Mouse (Mus musculus) embryonic facial prominence, embryonic 11.5 days (tissue): ENCODE data around the gene Hhat. TPM values are rescaled to one million over a fixed set of nuclear protein-coding genes. Genes with fewer than 3 reads are reported as not detected.

Experiments used
- ATAC-seq: fragments of 200-750 bp; cut with Nextera tagmentation; replicated peaks from 2 replicates; pipeline ENCODE4 v1.8.0; 2017; ENCODE audit warnings: low read depth; ENCODE audit not compliant: insufficient number of reproducible peaks, low FRiP score, low TSS enrichment
- DNase-seq: peaks from one replicate; pipeline ENCODE4 v3.0.0-alpha.2; 2015; ENCODE audit warnings: low spot score
- H3K27ac ChIP-seq: fragments of 300-500 bp; sonication (generic); replicated peaks from 2 replicates; pipeline ENCODE4 v1.5.1; 2014; ENCODE audit warnings: mild to moderate bottlenecking, low read depth, low read length, control low read depth
- H3K27me3 ChIP-seq: fragments of 300-500 bp; sonication (generic); 2 replicates; pipeline ENCODE4 v1.6.1; 2014; ENCODE audit warnings: mild to moderate bottlenecking, low read length, moderate library complexity, mixed read lengths; ENCODE audit not compliant: control insufficient read depth, insufficient read depth
- H3K36me3 ChIP-seq: fragments of 300-500 bp; sonication (generic); replicated peaks from 2 replicates; pipeline ENCODE4 v1.6.1; 2014; ENCODE audit warnings: low read depth, mild to moderate bottlenecking, low read length, moderate library complexity, mixed read lengths; ENCODE audit not compliant: control insufficient read depth, insufficient read depth
- H3K4me1 ChIP-seq: fragments of 300-500 bp; sonication (generic); 2 replicates; pipeline ENCODE4 v1.6.1; 2014; ENCODE audit warnings: low read length, mixed read lengths; ENCODE audit not compliant: control insufficient read depth, insufficient read depth
- H3K4me2 ChIP-seq: fragments of 300-500 bp; sonication (generic); 2 replicates; pipeline ENCODE4 v1.6.1; 2014; ENCODE audit warnings: low read depth, mild to moderate bottlenecking, control low read depth, low read length, moderate library complexity
- H3K4me3 ChIP-seq: fragments of 300-500 bp; sonication (generic); 2 replicates; pipeline ENCODE4 v1.5.1; 2014; ENCODE audit warnings: low read depth, low read length, control low read depth
- H3K9ac ChIP-seq: fragments of 300-500 bp; sonication (generic); replicated peaks from 2 replicates; pipeline ENCODE4 v1.6.1; 2014; ENCODE audit warnings: mild to moderate bottlenecking, control low read depth, low read length
- H3K9me3 ChIP-seq: fragments of 300-500 bp; sonication (generic); replicated peaks from 2 replicates; pipeline ENCODE4 v1.6.1; 2016; ENCODE audit warnings: mild to moderate bottlenecking, low read length, inconsistent platforms, mixed read lengths; ENCODE audit not compliant: control insufficient read depth
- WGBS: fragments of 180-500 bp; shearing (Covaris S2); extraction: QIAGEN DNeasy Blood & Tissue Kit; methylation state at CpG from one replicate; pipeline ENCODE4 v1.1.7; 2014; 5-methylcytosine and 5-hydroxymethylcytosine counted together
- polyA plus RNA-seq: library from polyadenylated mRNA; unstranded; fragments of >200 nt; fragmentation: Nextera tagmentation; extraction: Ambion mirVana; gene quantifications from 2 replicates; pipeline ENCODE4 v1.2.1, GENCODE M21; 2014

The Hhat gene
- polyA plus RNA-seq, 1 experiment from 2014 or later = 9.1 TPM

DNA sequence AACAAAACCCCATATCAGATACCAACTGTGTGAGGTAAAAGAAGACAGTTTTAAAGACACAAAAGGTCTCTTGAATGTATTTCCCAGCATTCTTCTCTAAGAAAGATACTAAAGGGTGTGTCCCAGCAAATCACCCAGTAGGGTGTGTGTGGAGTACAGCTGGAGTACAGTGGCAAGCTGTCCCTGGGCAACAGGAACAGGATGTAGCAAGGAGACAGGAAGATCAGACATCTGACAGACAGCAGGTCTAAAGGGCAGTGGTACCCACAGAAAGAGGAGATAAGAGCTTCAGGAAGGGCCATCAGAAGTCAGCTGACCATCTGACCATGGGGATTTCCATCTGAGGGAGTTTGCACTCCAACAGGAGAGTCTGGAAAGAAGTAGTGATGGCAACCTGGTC is 185.7 kb downstream of the Hhat start:
- Histone ChIP-seq H3K9ac (no peak overlapping the region), H3K4me2 (no peak overlapping the region), H3K27ac (no peak overlapping the region), H3K9me3 (no peaks in the 10 kb centered on the region), H3K36me3 (no peaks in the 10 kb centered on the region), H3K4me1 (no peaks in the 10 kb centered on the region), H3K27me3 (no peaks in the 10 kb centered on the region), H3K4me3 (no peak overlapping the region)
- no peak for DNase-seq
- no peak for ATAC-seq

DNA sequence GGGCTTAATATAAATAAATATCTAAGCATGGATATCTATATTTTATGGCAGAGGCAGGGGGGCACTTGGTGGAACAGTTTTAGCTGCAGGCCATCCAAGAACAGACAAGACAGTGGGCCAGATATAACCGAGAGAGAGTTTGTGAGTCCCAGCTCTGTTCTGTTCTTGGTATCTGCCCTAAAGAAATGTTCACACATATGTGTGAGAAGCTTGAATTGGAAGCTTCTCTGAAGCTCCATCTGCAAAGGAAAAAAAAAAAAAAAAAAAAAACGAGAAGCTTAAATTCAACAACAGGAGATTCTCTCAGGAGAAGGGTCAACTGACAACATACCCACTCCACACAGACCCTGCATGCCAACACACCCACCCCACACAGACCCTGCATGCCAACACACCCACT is 188.1 kb downstream of the Hhat start:
- Histone ChIP-seq H3K27me3 (no peaks in the 10 kb centered on the region), H3K9ac (no peak overlapping the region), H3K4me2 (no peak overlapping the region), H3K27ac (no peak overlapping the region), H3K36me3 (no peaks in the 10 kb centered on the region), H3K4me3 (no peak overlapping the region), H3K9me3 (no peaks in the 10 kb centered on the region), H3K4me1 (no peaks in the 10 kb centered on the region)
- DNase-seq = no peak
- no peak for ATAC-seq
- 71% methylated on average over 2 of the region's 2 CpGs for WGBS

- ATAC-seq (no peak), DNase-seq (no peak)
- no peak overlapping the region for H3K4me2 ChIP-seq
- H3K27ac ChIP-seq = no peak overlapping the region
- no peak overlapping the region for H3K4me3 ChIP-seq
- no peaks in the 10 kb centered on the region for H3K36me3 ChIP-seq
- H3K9me3 ChIP-seq = no peaks in the 10 kb centered on the region
- H3K27me3 ChIP-seq = no peaks in the 10 kb centered on the region
- H3K4me1 ChIP-seq = no peaks in the 10 kb centered on the region
- H3K9ac ChIP-seq = no peak overlapping the region
Observed at GRCm38 (mm10) chr1:192564691-192565090, 206.3 kb downstream of the Hhat start.

DNA sequence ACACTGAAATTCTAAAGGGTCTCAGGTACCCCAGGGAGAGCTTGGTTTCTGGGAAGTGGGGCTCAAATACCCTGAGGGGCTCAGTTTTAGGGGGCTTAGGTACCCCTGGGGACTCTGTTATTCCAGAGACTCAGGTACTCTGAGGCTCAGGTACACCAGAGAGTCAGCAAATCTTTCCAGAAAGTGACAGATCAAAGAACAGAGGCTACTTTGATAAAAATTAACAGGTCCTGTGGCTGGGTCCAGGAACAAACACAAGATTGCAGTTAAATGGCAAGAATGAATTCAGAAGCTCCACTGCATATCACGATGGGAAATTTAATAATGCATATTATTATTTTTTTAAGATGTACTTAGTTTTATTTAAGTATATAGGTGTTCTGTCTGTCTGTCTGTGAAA is 211.7 kb downstream of the Hhat start:
- Histone ChIP-seq H3K36me3 (no peaks in the 10 kb centered on the region), H3K4me3 (no peak overlapping the region), H3K27me3 (no peaks in the 10 kb centered on the region), H3K27ac (no peak overlapping the region), H3K9me3 (no peaks in the 10 kb centered on the region), H3K4me2 (no peak overlapping the region), H3K9ac (no peak overlapping the region), H3K4me1 (no peaks in the 10 kb centered on the region)
- DNase-seq = no peak
- no peak for ATAC-seq
- WGBS = 83% methylated on average over 1 of the region's 1 CpGs

- H3K4me2 ChIP-seq = no peak overlapping the region
- H3K4me3 ChIP-seq = no peak overlapping the region
- no peak for DNase-seq
- no peak overlapping the region for H3K9ac ChIP-seq
- H3K4me1 ChIP-seq = no peaks in the 10 kb centered on the region
- 74% methylated on average over 5 of the region's 5 CpGs for WGBS
- peak; percentile 52; the same call in 1 of the 2 replicates for ATAC-seq
- no peaks in the 10 kb centered on the region for H3K36me3 ChIP-seq
- H3K9me3 ChIP-seq = no peaks in the 10 kb centered on the region
- no peak overlapping the region for H3K27ac ChIP-seq
- no peaks in the 10 kb centered on the region for H3K27me3 ChIP-seq
Observed at GRCm38 (mm10) chr1:192557978-192558594, 212.9 kb downstream of the Hhat start.

DNA sequence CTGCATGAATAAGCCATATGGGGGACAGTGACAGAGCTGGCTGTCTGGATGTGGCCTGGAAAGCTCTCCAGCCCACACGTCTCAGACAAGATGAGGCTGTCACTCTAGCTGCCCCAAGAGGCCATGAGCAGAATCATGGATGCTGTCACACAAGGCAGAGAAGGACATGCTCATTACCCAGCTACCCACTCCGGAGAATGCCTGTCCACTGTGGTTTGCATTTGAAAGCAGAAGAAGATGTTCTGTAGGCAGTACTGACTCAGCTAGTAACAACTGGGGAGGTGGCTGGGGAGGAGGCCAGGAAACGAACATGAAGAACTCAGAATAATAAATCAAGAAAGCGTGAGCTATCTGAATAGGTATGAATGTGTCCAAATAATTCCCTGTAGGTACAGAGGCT is 215.5 kb downstream of the Hhat start:
- Histone ChIP-seq H3K4me1 (no peaks in the 10 kb centered on the region), H3K27ac (no peak overlapping the region), H3K4me2 (no peak overlapping the region), H3K27me3 (no peaks in the 10 kb centered on the region), H3K36me3 (no peaks in the 10 kb centered on the region), H3K9me3 (no peaks in the 10 kb centered on the region), H3K9ac (no peak overlapping the region), H3K4me3 (no peak overlapping the region)
- WGBS = 73% methylated on average over 4 of the region's 4 CpGs
- no peak for DNase-seq
- no peak for ATAC-seq

DNA sequence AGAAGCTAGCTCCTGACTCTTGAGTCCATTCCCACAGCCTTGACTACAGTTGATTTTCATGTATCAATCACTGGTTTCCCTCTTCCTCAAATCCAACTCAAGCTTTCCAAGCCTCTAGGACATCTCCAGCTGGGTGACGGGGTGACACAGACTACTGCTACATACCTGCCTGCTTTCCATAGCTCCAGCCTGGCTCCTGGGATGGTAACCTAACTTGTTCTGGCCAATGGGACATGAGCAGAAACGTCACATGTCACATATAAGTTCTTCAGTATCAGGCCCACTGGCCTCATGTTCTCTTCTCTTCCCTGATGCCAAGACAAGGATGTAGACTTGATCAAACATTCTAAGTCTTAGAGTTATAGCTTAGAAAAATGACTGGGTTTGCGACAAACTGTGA is 220.5 kb downstream of the Hhat start:
- Histone ChIP-seq H3K27ac (no peak overlapping the region), H3K9me3 (no peaks in the 10 kb centered on the region), H3K4me3 (no peak overlapping the region), H3K27me3 (no peaks in the 10 kb centered on the region), H3K36me3 (no peaks in the 10 kb centered on the region), H3K9ac (no peak overlapping the region), H3K4me2 (no peak overlapping the region), H3K4me1 (no peaks in the 10 kb centered on the region)
- WGBS = 86% methylated on average over 3 of the region's 3 CpGs
- DNase-seq (no peak), ATAC-seq (no peak)

GRCm38 (mm10) chr1:192546843-192547242 is 224.2 kb downstream of the Hhat start:
- no peaks in the 10 kb centered on the region for H3K36me3 ChIP-seq
- H3K4me2 ChIP-seq = no peak overlapping the region
- H3K4me3 ChIP-seq = no peak overlapping the region
- WGBS = 24% methylated on average over 1 of the region's 1 CpGs
- no peak overlapping the region for H3K9ac ChIP-seq
- H3K27me3 ChIP-seq = no peaks in the 10 kb centered on the region
- no peaks in the 10 kb centered on the region for H3K9me3 ChIP-seq
- H3K4me1 ChIP-seq = no peaks in the 10 kb centered on the region
- H3K27ac ChIP-seq = no peak overlapping the region
- DNase-seq (peak; percentile 10), ATAC-seq (no peak)
